Mouse (Mus musculus) adrenal gland, postnatal 14 days (tissue): Measurements from ENCODE around the gene Gm13304. TPM values are rescaled to one million over a fixed set of nuclear protein-coding genes. Genes with fewer than 3 reads are reported as not detected.
"Not testable (repeated sequence)": the region's sequence is repeated elsewhere in the genome, so short reads cannot be mapped to it uniquely, and the experiment has no call there.

Experiments used
- DNase-seq: peaks from one replicate; pipeline ENCODE4 v3.0.0; 2021; ENCODE audit warnings: mixed read lengths
- long read RNA-seq, 2 experiments: library from polyadenylated mRNA; stranded (forward); transcript quantifications; one replicate each; pipeline ENCODE4 v2.0.0; 2021
- total RNA-seq: library from RNA; stranded (reverse); gene quantifications from 2 replicates; pipeline ENCODE4 v1.2.3, GENCODE M21; 2021

Gene Gm13304
- 2.2 and 17.7 TPM in 2 replicates for total RNA-seq
- long read RNA-seq, experiment 1 = 0 reads
- long read RNA-seq, experiment 2, partial matches to known transcripts = 0 of 1 reads
- long read RNA-seq, experiment 2, other reads (novel, unspliced or antisense) = 0 of 1 reads

DNA sequence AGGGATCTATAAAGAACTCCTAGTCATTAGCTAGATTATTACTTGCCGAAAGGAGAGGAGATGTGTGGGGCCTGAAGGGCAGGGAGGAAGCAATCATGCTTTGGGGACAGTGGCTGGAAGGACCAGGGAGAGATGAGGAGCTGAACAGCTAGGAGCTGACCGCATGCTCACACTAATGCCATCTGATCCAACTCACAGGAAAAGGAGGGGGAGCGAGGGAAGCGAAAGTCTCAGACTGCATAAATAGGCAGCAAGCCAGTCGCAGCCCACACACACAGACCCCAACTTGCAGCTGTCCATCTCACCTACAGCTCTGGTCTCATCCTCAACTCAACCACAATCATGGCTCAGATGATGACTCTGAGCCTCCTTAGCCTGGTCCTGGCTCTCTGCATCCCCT, at the start of gene Gm13304:
Gene Gm13304 (plus strand): TSS at position 301 of the 400 bp plus-strand sequence.
- not testable (repeated sequence) for DNase-seq

DNA sequence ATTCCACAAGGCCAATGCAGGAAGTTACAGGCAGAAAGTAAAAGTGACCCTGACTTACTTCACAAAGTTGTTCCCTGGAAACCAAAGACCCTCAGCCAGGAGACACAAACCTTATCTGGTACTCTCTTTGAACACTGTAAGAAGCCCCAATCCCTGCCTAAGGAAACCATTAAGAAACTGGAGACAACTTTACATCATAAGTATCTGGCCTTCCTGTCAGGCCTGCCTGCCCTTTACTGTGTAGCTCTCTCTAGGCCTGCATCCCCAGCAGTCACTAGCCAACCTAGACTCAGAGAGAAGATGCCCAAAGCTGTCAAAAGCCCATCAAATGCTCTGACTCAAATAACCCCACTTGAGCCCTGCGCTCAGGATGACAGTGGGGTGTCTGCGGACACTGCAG, 23.7 kb upstream of the Gm13304 start, which contains the start of gene Gm3893:
Gene Gm3893 (plus strand): TSS at position 301 of the 400 bp plus-strand sequence.
- not testable (repeated sequence) for DNase-seq

DNA sequence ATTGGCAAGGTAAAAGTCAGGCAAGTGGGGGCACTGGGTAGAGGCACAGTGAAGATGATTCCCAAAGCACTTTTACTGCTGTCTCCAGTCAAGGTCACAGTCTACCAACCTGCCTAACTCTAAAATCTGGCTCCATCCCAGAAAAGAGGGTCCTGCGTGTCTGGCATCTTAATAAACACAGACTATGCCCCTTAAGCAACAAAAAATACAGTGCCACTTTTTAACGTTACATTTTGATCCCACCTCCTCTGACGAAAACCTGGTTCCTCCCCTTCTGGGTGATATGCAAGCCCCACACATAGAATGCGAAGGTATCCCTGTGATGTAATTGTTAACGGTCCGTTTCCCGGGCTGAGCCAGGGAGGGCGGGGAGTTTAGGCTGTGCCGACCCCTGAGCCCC, 38.5 kb downstream of the Gm13304 start, which contains the start of gene Gm13306:
Gene Gm13306 (plus strand): TSS at position 301 of the 400 bp plus-strand sequence.
- DNase-seq = not testable (repeated sequence)

Other genes starting within 250 kb of the Gm13304 start
- gene Gm21541, start 211.2 kb upstream of the Gm13304 start, total RNA-seq = not detected in 2 replicates
- gene Gm20878, start 173.2 kb upstream of the Gm13304 start, total RNA-seq = 4.2 and 4.8 TPM in 2 replicates
- gene Fam205a4, start 148.8 kb upstream of the Gm13304 start, total RNA-seq = 0.41 and 0.82 TPM in 2 replicates
- gene Gm21093, start 80.1 kb upstream of the Gm13304 start, total RNA-seq = not detected in 2 replicates
- gene Gm3893, start 23.6 kb upstream of the Gm13304 start, total RNA-seq = not detected in 2 replicates
- 17.8 TPM in 1 of 2 replicates, not detected in the other for gene Gm13306, start 38.6 kb downstream of the Gm13304 start, total RNA-seq
- 0.56 and 1.7 TPM in 2 replicates for gene Gm13305, start 53.8 kb downstream of the Gm13304 start, total RNA-seq
- gene Gm10600, start 125.8 kb downstream of the Gm13304 start, total RNA-seq = 0.89 and 1.8 TPM in 2 replicates
- not detected in 2 replicates for gene Ccl21b, start 140.9 kb downstream of the Gm13304 start, total RNA-seq
- gene Gm21953, start 179.4 kb downstream of the Gm13304 start, total RNA-seq = not detected in 2 replicates
- gene Fam205a3, start 203.5 kb downstream of the Gm13304 start, total RNA-seq = not detected in 2 replicates